Mouse (Mus musculus) CD4-positive naive resting alpha-beta T cell, adult 57 days (primary cell): ENCODE measurements around the gene Tpst1. TPM values are rescaled to one million over a fixed set of nuclear protein-coding genes. Genes with fewer than 3 reads are reported as not detected.

Source experiments
- total RNA-seq: library from RNA; stranded (reverse); gene quantifications from one replicate; pipeline ENCODE4 v1.2.4, GENCODE M21; 2023

Tpst1 gene
- total RNA-seq, result 5.3 TPM

GRCm38 (mm10) chr5:130073026-130073425 is at the start of gene Tpst1:
TSS of gene Tpst1 (plus strand) at chr5:130073326.

DNA sequence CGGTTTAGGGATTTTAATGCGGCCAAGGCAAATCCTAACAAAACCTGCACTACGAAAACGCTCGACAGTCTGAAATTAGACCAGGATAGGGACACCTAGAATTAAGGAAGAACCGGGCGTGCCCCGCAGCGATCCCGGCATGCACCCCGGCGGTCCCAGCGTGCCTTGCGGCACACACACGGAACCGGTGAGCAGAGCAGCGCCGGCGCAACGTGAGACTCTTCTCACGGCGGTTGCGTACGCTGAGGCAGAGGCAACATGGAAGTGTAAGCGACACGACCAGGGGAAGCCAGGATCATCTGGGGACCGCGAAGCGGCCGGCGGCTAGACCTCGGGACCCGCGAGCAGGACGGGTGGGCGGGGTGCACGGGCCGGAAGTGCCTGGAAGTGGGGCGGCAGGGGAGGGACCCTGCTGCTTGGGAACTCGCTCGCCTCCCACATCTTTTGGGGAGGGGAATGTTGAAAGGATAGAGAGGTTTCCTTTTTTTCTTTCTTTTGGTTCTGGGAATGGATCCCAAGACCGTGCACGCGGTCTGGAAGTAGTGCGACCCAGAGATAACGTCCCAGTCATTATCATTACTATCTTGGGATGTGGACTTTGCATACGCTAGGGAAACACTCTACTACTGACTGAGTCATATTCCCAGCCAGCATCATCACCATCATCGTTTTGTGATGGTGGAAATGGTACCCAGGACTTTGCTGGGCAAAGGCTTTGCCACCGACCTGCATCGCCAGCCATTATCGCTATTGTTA is 43.8 kb upstream of the Tpst1 start, which contains the start of the genes Asl and Crcp:
Gene Asl (minus strand): TSS at position 106 of the 756 bp plus-strand sequence.
Gene Crcp (plus strand): TSS at position 149 of the 756 bp plus-strand sequence.

GRCm38 (mm10) chr5:130144334-130145312 is 71.5 kb downstream of the Tpst1 start, which contains the start of gene Kctd7:
TSS of gene Kctd7 (plus strand) at chr5:130144861.

DNA sequence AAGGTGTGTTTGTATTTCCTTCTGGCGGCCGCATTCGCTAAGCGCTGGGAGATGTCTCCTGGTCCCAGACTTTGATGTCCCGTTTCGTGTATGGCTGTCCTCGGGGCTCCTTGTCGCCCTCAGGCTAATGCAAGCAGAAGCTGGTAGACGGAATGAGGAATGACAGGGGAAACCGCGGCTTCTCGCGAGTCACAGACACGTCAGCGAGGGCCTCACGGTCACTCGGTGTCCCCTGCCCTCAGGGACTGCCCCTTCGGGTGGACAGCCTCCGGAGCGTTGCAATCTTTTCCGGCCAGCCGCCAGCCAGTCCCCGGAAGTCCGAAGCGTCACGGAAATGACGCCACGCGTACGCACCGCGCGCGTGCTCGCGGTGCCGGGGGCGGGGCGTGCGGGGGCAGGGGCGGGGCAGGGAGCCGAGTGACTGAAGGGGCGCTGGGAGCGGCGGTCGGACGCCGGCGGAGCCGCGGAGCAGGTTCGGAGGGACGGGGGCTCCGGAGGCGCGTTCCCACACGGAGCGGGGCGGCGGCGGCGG is 98.4 kb downstream of the Tpst1 start, which contains the start of gene Rabgef1:
Gene Rabgef1 (plus strand): TSS at position 376 of the 532 bp plus-strand sequence.

Other genes with a start within 250 kb of the Tpst1 start
- gene Sumf2, start 226.3 kb upstream of the Tpst1 start, total RNA-seq, result 30.1 TPM
- 159 TPM for gene Chchd2, start 185.9 kb upstream of the Tpst1 start, total RNA-seq
- 0.89 TPM for gene Zbed5, start 177.6 kb upstream of the Tpst1 start, total RNA-seq
- 0.68 TPM for gene Phkg1, start 174.8 kb upstream of the Tpst1 start, total RNA-seq
- 2.3 TPM for gene Nupr1l, start 164.8 kb upstream of the Tpst1 start, total RNA-seq
- 10.6 TPM for gene Vkorc1l1, start 131.4 kb upstream of the Tpst1 start, total RNA-seq
- gene Gusb, start 70.3 kb upstream of the Tpst1 start, total RNA-seq, result 25.3 TPM
- gene Asl, start 44.1 kb upstream of the Tpst1 start, total RNA-seq, result 18.3 TPM
- gene Crcp, start 44.0 kb upstream of the Tpst1 start, total RNA-seq, result 18.3 TPM
- gene Kctd7, start 71.5 kb downstream of the Tpst1 start, total RNA-seq, result 4.9 TPM
- gene Rabgef1, start 98.5 kb downstream of the Tpst1 start, total RNA-seq, result 35.3 TPM
- gene Tmem248, start 143.8 kb downstream of the Tpst1 start, total RNA-seq, result 68.8 TPM
- 79.5 TPM for gene Sbds, start 182.2 kb downstream of the Tpst1 start, total RNA-seq
- gene Tyw1, start 182.3 kb downstream of the Tpst1 start, total RNA-seq, result 27.8 TPM